Mouse (Mus musculus) megakaryocyte progenitor cell, adult 5-6 weeks (primary cell): ENCODE data around the gene Cnksr3. TPM values are rescaled to one million over a fixed set of nuclear protein-coding genes. Genes with fewer than 3 reads are reported as not detected.

Experiments
- ATAC-seq: replicated peaks from 2 replicates; pipeline ENCODE4 v1.8.0; 2016; ENCODE audit warnings: mild to moderate bottlenecking, moderate TSS enrichment, inconsistent platforms; ENCODE audit not compliant: poor library complexity
- total RNA-seq, 2 experiments: library from RNA; stranded (forward) in 1 of 2; stranded (reverse) in 1 of 2; fragments of 157-497, 149-512 nt in 1 of 2; fragments of 200-1000 nt in 1 of 2; gene quantifications; 2 replicates each; pipeline versions ENCODE4 v1.2.3 to v1.2.4; 2015 to 2017

Cnksr3 gene
- total RNA-seq (2015) (6.5 and 9.8 TPM in 2 replicates), total RNA-seq (2017) (4.9 and 5.1 TPM in 2 replicates)

DNA sequence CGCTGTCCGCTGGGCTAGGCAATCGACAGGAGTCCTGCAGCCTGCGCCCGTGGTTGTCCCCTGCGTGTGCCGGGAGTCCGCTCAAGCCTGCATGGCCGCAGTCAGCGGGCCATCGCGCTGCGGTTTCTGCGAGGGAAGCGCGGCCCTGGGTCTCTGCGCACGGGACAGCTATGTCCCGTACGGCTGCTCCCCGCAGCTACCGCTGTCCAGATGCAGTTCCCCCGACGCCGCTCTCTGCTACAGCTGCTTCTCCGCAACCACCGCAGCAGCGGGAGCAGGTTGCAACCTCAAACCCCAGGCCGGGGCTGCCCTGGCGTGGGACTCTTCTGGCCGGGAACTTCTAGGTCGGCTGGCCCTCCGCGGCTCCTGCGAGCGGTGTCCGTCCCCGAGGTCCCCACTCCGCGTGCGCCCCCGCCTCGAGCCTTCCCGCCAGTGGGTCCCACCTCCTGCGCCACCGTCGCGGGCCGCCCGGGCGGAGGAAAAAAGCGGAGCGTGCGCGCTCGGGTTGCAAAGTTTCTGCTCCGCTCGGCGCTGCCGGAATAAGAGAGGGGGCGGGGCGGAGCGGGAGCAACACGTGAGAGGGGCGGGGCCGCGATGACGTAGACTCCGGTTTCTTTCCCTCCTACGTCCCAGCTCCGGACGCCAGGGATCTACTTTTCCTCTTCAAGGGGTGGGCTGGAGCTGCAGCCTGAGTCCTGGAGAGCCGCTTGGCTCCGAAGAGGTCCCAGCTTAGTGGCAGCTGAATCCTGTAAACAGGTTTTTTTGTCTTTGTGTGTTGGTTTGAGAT is at the start of gene Cnksr3:
TSS of gene Cnksr3 (minus strand) at position 542 of the 787 bp plus-strand sequence.
- peak; percentile 71 for ATAC-seq

DNA sequence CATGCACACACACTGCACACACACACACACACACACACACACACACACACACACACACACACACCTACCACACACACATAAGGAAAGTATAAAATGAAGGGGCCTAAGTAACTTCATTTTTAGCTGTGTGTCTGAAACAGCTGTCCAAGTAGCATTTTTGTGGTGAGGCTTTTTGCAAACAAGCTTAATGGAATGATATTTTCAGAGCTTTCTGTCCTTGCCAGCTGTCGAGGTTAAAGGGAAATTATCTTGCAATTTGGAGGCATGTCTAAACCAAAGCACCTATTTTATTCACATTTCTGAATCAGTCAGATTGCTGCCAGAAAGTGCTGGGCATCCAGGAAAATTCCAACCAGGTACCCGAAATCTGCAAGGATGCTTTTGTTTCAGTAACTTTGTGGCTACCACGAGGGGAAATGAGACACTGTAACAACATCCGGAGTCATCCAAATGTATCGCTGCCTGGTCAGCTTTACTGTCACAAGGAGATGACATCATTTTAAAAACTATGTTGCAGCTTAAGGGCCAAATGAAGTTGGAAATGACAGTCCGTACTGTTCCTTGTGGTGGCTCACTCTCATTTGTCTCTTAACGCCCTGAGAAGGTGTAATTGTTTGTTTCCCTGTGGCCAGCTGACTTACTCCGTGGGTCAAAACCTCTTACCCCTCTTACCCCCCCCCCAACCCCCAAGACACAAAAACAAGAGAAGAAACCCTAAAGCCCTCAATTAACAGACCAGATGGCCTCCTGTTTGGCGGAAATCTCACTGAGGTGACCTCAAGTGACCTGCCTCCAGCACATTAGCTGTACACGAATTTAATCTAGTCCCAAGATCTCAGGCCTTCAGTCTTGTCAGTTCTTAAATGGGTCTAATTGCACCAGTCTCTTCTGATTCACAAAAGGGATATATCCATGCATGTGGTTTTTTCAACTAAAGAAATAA is 48.4 kb upstream of the Cnksr3 start:
- ATAC-seq, result no peak

GRCm38 (mm10) chr10:7258607-7259006 is 46.6 kb upstream of the Cnksr3 start:
- ATAC-seq, result no peak

DNA sequence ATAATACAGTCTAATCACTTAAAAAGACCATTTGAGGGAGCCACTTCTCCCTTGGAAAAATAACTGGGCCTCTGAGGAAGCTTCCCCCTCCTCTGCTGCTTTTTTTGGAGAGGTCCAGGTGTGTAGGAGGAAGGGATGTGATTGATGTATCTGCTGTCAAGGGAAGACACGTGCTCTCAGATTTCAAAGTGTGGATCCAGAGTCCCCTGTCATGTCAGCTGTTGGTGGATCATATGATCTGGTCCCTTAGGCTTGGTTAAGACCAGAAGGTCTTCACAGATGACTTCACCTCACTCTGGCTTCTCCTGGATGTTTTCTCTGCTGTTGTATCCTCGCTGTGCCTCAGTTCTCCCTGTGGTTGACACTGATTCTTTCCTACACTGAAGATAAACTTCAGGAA is 38.4 kb upstream of the Cnksr3 start:
- no peak for ATAC-seq

DNA sequence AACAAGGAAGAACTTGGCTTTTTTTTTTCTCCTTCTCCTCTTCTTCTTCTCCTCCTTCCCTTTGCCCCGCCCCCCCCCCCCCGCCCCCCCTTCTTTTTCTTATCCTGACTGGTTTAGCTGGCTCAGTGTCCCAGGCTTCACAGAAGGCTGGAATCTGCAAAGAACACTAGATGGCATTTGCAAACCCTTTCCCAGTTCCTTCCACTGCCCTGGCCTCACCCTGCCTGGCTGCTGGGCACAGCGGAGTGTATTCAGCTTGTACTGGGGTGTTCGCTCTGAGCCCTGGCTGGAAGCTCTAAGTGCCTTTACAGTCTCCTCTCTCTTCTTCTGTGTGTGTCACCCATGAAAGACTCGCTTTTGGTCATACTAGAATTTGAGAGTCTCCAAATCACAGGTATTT is 22.6 kb upstream of the Cnksr3 start:
- no peak for ATAC-seq

DNA sequence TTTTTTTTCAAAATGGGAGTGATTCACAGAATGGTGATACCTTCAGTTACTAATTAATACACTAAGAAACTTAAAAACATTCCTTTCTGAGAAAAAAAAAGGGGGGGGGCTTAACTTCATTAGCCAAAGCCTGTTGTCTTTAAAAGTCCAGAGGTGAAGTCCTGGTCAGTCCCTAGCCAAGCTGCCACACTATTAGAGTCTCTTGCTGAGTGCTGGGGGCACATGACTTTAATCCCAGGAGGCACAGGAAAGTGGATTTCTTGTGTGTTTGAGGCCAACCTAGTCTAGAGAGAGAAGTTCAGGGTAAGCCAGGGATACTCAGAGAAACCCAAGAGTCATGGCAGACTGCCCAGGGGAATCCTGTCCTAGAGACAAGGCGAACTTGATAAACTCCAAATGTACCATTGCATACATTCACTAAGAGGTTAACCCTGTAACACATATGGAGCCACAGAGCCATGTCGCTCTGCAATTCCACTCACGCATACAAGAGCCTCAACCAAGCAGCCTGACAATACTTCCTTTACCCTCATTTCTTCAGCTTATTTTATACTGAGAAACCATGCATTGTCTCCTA is 5.6 kb upstream of the Cnksr3 start:
- ATAC-seq, result no peak

GRCm38 (mm10) chr10:7214718-7215117 is 2.7 kb upstream of the Cnksr3 start:
- ATAC-seq, result no peak

DNA sequence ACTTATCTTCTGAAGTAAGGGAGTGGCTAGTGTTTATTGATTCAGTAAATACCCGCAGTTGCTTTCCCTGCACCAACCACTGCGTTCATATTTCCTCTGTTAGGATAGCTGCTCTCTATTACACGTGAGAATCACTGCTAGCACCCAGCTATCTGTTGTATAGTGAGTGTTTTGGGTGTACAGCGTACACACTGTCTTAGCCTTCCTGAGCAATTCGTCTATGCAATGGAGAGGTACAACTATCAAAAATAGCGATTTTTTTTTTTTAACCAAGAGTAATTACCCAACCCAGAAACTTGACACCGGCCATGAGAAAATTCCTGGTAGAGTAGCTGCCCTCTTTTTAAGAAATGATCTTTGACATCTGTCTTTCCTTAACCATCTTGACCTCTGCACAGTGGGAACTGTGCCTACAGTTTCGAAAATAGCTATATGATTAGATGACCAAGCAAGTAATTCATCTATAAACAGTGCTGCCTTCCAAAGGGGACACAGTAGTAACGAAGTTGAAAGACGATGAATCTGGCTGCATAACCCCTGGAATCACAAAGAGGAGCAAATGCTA is 1.1 kb upstream of the Cnksr3 start:
- ATAC-seq, result no peak

DNA sequence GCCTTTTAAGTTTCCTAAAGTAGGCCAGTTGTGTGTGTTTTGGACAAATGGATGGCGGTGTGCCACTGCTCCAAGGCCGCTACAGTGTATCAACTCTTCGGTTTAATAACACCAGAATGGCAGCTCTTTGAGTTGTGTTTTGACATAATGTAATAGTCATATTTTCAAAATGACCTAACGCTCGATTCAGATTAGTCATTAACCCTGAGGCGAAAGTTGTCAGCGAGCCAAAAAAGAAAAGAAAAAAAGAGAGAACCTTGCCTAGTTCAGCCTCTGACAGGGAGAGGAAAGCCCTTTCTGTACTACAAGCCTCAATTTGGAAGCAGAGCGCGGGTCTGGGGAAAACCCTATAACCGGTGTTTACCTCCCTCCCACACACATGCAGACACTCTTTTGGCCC is 500 bp upstream of the Cnksr3 start:
- ATAC-seq, result peak; percentile 6

DNA sequence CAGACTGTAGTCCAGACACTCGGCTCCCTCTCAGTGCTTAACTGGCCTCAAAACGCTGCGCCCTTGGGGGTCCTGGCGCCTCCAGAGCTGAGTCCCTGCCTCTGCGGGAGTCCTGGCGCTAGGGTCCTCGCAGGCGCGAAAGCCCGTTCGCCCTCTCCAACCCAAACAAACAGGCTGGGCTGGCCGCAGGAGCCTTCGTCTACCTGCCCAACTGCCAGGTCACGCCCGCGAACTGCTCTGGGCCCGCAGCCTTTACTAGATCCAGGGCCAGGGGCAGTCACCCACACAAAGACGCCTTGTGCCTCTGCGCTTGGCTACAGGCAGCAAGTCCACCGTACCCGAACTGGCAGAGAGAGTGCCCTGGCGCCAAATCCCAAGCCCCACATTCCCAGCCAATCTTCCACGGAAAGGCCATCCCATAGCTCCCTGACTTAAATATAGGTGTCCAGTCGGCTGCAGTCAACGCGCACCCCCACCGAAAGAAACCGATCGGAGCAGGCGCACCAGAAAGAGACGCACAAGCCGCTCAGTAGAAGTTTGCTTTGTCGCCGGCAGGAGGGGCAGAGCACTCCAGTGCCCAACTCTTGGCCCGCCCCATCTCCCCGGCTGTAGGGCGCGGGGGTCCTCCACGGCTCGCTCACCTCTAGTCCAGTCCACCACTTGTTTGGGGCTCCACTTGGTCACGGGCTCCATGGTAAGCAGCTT is 894 bp downstream of the Cnksr3 start:
- peak; percentile 65 for ATAC-seq

- no peak for ATAC-seq
Observed at GRCm38 (mm10) chr10:7209691-7210455, 2.2 kb downstream of the Cnksr3 start.

DNA sequence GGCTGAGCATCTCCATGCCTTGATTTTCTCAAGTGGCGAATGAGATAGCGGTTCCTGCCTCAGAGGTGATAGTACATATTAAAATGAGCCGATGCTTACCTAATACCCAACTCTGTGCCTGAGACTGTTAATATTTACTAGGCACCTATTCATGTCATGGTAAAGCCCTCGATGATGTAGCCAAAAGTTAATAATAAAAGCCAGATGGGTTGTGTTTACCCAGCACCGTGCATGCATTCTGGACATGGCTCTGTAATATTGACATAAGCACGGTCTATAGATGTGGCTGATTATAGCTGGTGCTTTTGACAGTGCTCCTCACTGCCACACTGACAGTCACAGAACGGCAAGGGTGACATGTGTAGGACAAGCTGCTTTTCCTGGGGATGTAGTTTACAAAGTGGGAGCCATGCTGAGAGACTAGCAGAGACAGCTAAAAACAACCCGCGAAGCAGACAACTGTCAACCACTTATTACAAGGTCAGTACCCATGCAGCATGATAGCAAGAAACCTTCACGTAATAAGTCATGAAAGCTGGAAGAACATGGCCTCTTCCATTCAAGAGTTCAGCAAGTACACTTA is 3.1 kb downstream of the Cnksr3 start:
- no peak for ATAC-seq

DNA sequence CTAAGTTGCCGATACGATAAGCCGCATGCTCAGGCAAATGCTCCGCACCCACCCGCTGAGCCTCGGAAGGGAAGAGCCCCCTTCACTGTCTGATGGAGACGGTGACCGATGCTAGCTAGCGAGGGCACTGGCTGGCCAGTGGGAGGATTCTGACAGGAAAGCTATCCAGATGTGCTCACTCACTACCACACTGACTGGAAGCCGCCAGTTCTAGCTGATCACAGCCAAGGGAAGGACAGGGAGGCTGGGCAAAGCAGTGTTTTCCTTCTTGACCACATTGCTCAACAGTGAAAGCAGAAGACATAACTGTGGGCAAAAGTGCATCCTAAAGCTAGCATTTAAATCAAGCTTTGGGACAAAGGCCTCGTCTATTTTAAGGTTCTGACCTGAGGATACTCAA is 4.7 kb downstream of the Cnksr3 start:
- peak; percentile 30 for ATAC-seq

GRCm38 (mm10) chr10:7206571-7206970 is 5.5 kb downstream of the Cnksr3 start:
- no peak for ATAC-seq

DNA sequence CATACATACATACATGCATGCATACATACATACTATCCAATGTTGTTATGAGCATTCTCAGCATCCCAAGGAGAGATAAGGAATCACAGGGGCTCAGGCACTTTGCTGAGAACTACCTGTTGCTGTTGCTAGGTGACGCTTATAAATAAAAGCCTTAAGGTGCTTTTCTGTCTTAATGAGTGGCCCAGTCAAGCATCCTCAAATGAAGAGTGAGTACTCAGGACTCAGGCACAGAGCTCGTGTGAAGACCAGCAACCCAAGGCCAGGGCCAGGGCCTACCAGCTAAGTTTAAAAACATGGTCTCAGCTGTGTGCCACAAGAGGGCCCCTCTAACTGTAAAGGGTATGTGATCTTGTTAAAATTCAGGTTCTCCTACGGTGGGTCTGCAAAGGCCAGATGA is 6.5 kb downstream of the Cnksr3 start:
- ATAC-seq, result no peak

- peak; percentile 32 for ATAC-seq
Observed at GRCm38 (mm10) chr10:7204953-7205352, 7.1 kb downstream of the Cnksr3 start.

- no peak for ATAC-seq
Observed at GRCm38 (mm10) chr10:7202576-7202975, 9.5 kb downstream of the Cnksr3 start.

DNA sequence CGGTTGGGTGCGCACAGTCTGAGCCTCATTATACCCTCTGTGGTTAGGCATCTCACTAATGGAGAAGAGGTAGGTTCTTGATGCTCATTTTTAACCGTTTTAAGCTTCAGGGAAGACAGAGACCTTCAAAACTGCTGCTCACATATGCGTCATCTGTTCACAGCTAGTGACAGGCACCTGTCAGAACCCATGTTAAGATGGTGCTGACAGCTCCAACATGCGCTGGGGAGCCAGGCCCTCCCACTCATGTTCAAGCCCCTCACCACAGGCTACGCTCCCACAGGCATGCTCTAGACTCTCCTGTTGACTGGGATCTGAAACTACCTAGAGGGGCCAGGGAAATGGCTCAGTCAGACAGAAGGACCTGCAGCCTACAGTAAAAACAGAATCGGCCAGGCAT is 11.4 kb downstream of the Cnksr3 start:
- ATAC-seq, result no peak

DNA sequence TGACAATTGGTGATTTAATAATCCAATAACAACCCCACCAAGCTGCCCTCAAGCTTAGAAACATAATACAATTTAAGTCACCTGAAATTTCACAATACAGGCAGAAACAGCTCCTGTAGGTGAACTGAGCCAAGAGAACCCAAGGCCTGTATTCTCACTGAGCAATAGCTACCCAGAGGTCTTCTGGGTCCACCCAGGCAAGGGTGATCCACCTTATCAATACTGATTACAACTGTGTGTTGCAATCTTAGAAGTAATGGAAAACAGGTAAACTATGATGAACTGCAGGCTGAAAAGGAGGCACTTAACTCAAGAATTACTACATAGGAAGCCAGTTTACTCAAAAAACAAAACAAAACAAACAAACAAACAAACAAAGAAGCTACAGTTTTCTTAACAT is 13.8 kb downstream of the Cnksr3 start:
- ATAC-seq, result no peak
